Mouse (Mus musculus) ES-Bruce4 (cell line): ENCODE results near the gene Zfp664.

Experiments used
- CTCF ChIP-seq: IDR thresholded peaks from one replicate; pipeline ENCODE4 v1.8.1; 2011; ENCODE audit warnings: low read depth, low read length
- EP300 ChIP-seq: IDR thresholded peaks from 2 replicates; pipeline ENCODE4 v1.6.1; 2011; ENCODE audit warnings: low read depth, low read length; ENCODE audit not compliant: insufficient read depth

- no peak for TF ChIP-seq CTCF
- no peak for TF ChIP-seq EP300
Observed at GRCm38 (mm10) chr5:124835218-124835617, 27.3 kb upstream of the Zfp664 start.
